Mouse (Mus musculus): ENCODE results near the gene Iqschfp. TPM values are rescaled to one million over a fixed set of nuclear protein-coding genes. Genes with fewer than 3 reads are reported as not detected.
A peak's percentile ranks its signal among the peaks of the same experiment; 100 is the strongest.

Iqschfp gene
- polyA plus RNA-seq, 1 experiment from 2014 or later, result 2.3 TPM

DNA sequence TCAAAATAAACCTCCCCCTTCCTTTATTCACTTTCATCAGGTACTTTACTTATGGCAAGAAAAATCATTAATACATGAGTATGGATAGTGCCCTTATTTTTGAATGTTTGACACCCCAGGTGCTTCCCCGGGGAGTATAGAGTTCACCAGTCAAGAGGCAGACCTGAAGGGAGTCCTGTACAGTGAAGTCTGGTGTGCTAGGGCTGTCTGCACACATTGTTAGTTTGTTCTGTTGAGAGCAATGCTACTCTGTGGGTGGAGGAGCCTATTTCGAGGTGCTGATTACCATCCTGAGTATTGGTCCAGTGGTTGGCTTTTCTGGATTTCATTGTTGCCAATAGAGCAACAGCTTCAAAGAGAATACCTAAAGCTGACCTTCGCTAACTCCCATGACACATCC, 26.1 kb downstream of the Iqschfp start:
- ATAC-seq, result no peak
- H3K27ac ChIP-seq, result no peak overlapping the region
- H3K4me1 ChIP-seq, result peaks cover 5% of the 10 kb centered on the region; the same call in 1 of the 2 replicates
- no peaks in the 10 kb centered on the region for H3K27me3 ChIP-seq
- H3K4me3 ChIP-seq, result no peak overlapping the region
- WGBS, result 83% methylated on average over 3 of the region's 3 CpGs
- H3K4me2 ChIP-seq, result no peak overlapping the region
- no peak overlapping the region for H3K9ac ChIP-seq
- no peaks in the 10 kb centered on the region for H3K9me3 ChIP-seq (replicated peaks)
- H3K36me3 ChIP-seq (ENCODE audit: poor library complexity, severe bottlenecking), result no peaks in the 10 kb centered on the region

- peak; percentile 27; the same call in 1 of the 2 replicates for ATAC-seq
- no peaks in the 10 kb centered on the region for H3K9me3 ChIP-seq (replicated peaks)
- H3K4me1 ChIP-seq, result peaks cover 5% of the 10 kb centered on the region; the same call in 1 of the 2 replicates
- H3K4me2 ChIP-seq, result no peak overlapping the region
- WGBS, result 32% methylated on average over 8 of the region's 8 CpGs
- no peak overlapping the region for H3K27ac ChIP-seq
- no peak overlapping the region for H3K4me3 ChIP-seq
- H3K36me3 ChIP-seq (ENCODE audit: poor library complexity, severe bottlenecking), result no peaks in the 10 kb centered on the region
- no peak overlapping the region for H3K9ac ChIP-seq
- H3K27me3 ChIP-seq, result no peaks in the 10 kb centered on the region
Measured at GRCm38 (mm10) chr3:67918634-67919259, 26.7 kb downstream of the Iqschfp start.

- Histone ChIP-seq H3K27ac (no peak overlapping the region), H3K4me2 (no peak overlapping the region), H3K27me3 (no peaks in the 10 kb centered on the region), H3K36me3 (ENCODE audit: poor library complexity, severe bottlenecking) (no peaks in the 10 kb centered on the region), H3K9me3 (replicated peaks) (no peaks in the 10 kb centered on the region), H3K9ac (no peak overlapping the region), H3K4me3 (no peak overlapping the region), H3K4me1 (peaks cover 5% of the 10 kb centered on the region; the same call in 1 of the 2 replicates)
- WGBS, result 89% methylated on average over 4 of the region's 4 CpGs
- no peak for ATAC-seq
Measured at GRCm38 (mm10) chr3:67923095-67923494, 31.1 kb downstream of the Iqschfp start.

DNA sequence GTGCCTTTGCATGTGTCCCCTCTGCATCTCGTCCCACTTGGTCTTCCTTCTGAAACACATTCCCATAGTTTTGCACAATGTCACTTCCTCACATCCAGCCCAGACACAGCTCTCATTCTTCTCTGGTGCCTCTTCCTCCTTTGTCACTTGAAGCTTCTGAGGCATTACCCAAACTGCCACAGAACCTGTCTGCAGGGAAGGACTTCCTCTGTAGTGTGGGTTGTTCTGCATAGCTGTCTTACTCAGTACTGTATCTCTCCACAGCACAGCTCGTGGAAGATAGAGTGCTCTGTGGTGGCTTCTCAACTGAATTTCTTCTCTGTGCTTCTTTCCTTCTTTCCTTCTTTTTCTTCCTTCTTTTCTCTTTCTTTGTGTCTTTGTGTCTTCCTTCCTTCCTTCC, 33.4 kb downstream of the Iqschfp start:
- Histone ChIP-seq H3K4me3 (no peak overlapping the region), H3K9ac (no peak overlapping the region), H3K9me3 (replicated peaks) (no peaks in the 10 kb centered on the region), H3K36me3 (ENCODE audit: poor library complexity, severe bottlenecking) (no peaks in the 10 kb centered on the region), H3K4me1 (peaks cover under 1% of the 10 kb centered on the region; the same call in 1 of the 2 replicates), H3K27me3 (no peaks in the 10 kb centered on the region), H3K27ac (no peak overlapping the region), H3K4me2 (no peak overlapping the region)
- ATAC-seq, result no peak
- 86% methylated on average over 2 of the region's 2 CpGs for WGBS

DNA sequence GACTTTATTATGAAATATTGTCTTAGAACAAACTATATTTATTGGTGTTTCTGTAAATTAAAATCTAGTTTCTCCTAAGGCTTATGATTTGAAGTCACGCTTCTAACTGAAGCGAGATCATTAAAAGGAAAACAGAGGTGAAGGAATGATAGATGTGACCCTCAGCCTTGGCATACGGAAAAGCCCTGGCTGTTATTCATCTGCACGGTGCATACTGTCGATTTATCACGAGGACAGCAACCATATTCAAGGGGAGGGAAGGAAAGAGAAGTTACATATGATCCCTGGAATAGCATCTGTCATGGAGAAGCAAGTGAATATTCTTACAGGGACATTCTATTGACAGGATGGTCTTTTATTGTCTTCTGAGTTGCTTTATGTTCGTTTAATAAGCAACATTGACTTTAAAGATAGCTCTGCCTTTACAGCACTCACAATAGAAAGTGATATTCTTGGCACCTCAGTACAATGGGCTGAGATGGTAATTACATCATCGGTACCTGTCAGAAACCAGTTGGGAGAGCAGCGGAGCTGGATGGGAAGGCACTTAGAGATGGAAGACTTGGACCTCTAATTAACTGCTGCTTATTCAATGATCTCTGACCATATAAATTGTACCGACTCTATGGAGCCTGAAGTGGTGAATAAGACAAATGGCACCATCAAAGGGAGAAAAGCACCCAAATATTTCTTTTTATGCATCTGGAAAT, 38.5 kb downstream of the Iqschfp start:
- Histone ChIP-seq H3K4me1 (peaks cover 4% of the 10 kb centered on the region; the same call in 1 of the 2 replicates), H3K36me3 (ENCODE audit: poor library complexity, severe bottlenecking) (no peaks in the 10 kb centered on the region), H3K27me3 (no peaks in the 10 kb centered on the region), H3K9ac (no peak overlapping the region), H3K27ac (no peak overlapping the region), H3K4me2 (no peak overlapping the region), H3K9me3 (replicated peaks) (no peaks in the 10 kb centered on the region), H3K4me3 (no peak overlapping the region)
- 75% methylated on average over 10 of the region's 10 CpGs for WGBS
- no peak for ATAC-seq

GRCm38 (mm10) chr3:67931181-67931580, 39.1 kb downstream of the Iqschfp start:
- no peaks in the 10 kb centered on the region for H3K9me3 ChIP-seq (replicated peaks)
- no peaks in the 10 kb centered on the region for H3K36me3 ChIP-seq (ENCODE audit: poor library complexity, severe bottlenecking)
- H3K27ac ChIP-seq, result no peak overlapping the region
- ATAC-seq, result no peak
- H3K4me3 ChIP-seq, result no peak overlapping the region
- no peaks in the 10 kb centered on the region for H3K27me3 ChIP-seq
- 67% methylated on average over 8 of the region's 8 CpGs for WGBS
- H3K4me2 ChIP-seq, result no peak overlapping the region
- peaks cover 4% of the 10 kb centered on the region; the same call in 1 of the 2 replicates for H3K4me1 ChIP-seq
- H3K9ac ChIP-seq, result no peak overlapping the region

DNA sequence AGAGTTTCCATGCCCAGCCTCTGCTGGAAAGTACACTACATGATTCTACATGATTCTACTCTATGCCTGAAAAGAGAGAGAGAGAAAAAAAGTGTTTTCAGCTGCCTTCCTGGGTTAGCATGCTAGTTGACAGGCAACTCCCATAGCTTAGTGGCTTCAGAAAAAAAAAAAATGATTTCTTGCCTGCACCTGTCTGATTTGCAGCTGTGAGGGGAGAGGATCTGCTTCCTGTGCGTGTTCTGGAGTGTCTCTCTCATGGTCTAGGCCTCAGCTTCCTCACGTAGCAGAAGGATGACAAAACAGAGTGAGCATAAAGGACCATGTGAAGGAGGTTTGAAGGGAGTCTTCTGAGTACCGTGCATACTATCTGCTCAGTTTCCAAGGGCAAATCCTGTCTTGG, 39.9 kb downstream of the Iqschfp start:
- H3K9me3 ChIP-seq (replicated peaks), result no peaks in the 10 kb centered on the region
- H3K27ac ChIP-seq, result no peak overlapping the region
- H3K4me2 ChIP-seq, result no peak overlapping the region
- no peaks in the 10 kb centered on the region for H3K27me3 ChIP-seq
- H3K36me3 ChIP-seq (ENCODE audit: poor library complexity, severe bottlenecking), result no peaks in the 10 kb centered on the region
- no peak overlapping the region for H3K4me3 ChIP-seq
- H3K9ac ChIP-seq, result no peak overlapping the region
- H3K4me1 ChIP-seq, result peaks cover 4% of the 10 kb centered on the region; the same call in 1 of the 2 replicates
- WGBS, result 81% methylated on average over 3 of the region's 3 CpGs
- no peak for ATAC-seq

DNA sequence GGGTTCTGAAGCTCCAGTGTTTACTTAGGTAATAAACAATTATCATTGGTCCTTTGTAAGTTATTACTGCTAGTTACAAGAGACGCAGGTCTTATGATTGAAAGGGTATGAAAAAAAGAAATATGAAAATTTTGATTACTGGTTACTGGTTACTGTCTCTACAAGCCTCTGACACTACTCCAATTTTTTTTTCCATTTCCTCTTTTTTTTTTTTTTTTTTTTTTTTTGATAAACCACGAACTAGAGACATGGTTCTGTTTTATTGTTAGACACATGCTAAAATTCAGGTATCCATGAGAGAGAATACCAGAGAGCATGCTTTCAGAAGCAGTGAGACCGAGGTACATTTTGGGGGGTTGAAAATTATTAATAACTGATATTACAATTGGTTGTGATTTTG, 43.8 kb downstream of the Iqschfp start:
- no peaks in the 10 kb centered on the region for H3K9me3 ChIP-seq (replicated peaks)
- H3K4me3 ChIP-seq, result no peak overlapping the region
- no peak overlapping the region for H3K27ac ChIP-seq
- no peak overlapping the region for H3K9ac ChIP-seq
- H3K4me1 ChIP-seq, result no peaks in the 10 kb centered on the region
- no peak overlapping the region for H3K4me2 ChIP-seq
- H3K27me3 ChIP-seq, result no peaks in the 10 kb centered on the region
- no peaks in the 10 kb centered on the region for H3K36me3 ChIP-seq (ENCODE audit: poor library complexity, severe bottlenecking)
- WGBS, result 85% methylated on average over 3 of the region's 3 CpGs
- no peak for ATAC-seq

- Histone ChIP-seq H3K9me3 (replicated peaks) (no peaks in the 10 kb centered on the region), H3K27me3 (no peaks in the 10 kb centered on the region), H3K9ac (no peak overlapping the region), H3K4me3 (no peak overlapping the region), H3K27ac (no peak overlapping the region), H3K4me1 (peaks cover under 1% of the 10 kb centered on the region; the same call in 1 of the 2 replicates), H3K36me3 (ENCODE audit: poor library complexity, severe bottlenecking) (no peaks in the 10 kb centered on the region), H3K4me2 (no peak overlapping the region)
- no peak for ATAC-seq
- 93% methylated on average over 2 of the region's 2 CpGs for WGBS
Measured at GRCm38 (mm10) chr3:67947000-67947399, 55.0 kb downstream of the Iqschfp start.

- Histone ChIP-seq H3K27ac (no peak overlapping the region), H3K9me3 (replicated peaks) (no peaks in the 10 kb centered on the region), H3K9ac (no peak overlapping the region), H3K4me2 (no peak overlapping the region), H3K4me1 (peaks cover 27% of the 10 kb centered on the region), H3K36me3 (ENCODE audit: poor library complexity, severe bottlenecking) (no peaks in the 10 kb centered on the region), H3K27me3 (no peaks in the 10 kb centered on the region), H3K4me3 (no peak overlapping the region)
- 39% methylated on average over 5 of the region's 5 CpGs for WGBS
- ATAC-seq, result peak; percentile 75; the same call in 1 of the 2 replicates
Measured at GRCm38 (mm10) chr3:67952517-67952940, 60.5 kb downstream of the Iqschfp start.

DNA sequence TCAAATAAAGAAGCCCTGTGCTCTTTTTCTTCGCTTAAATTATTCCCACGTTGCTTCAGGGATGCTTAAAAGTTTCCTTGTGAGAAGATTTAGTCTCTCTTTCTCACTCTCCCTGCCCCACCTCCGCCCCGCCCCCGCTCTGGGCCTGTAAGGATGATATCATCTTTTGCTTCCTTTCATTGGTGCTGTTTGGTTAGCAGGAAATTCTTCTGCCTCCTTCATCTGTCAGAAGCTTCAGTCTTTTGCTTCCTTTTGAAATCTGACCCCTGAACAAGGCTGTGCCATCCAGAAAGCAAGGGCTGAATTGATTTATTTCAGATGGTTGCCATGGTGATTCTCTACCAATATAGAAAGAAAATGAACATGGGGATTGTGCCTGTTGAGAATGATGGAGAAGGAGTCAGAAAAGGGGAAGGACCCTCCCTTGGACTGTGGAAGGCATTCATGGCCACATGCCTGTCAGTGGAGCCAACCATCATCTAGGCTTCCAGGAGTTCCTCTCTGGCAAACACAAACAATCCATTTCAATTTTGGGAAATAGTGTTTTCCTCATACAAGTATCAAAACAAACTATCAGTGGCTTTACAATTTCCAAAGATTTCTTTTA, 62.5 kb downstream of the Iqschfp start:
- Histone ChIP-seq H3K4me3 (no peak overlapping the region), H3K9ac (no peak overlapping the region), H3K27ac (no peak overlapping the region), H3K4me2 (no peak overlapping the region), H3K4me1 (peaks cover 32% of the 10 kb centered on the region), H3K36me3 (ENCODE audit: poor library complexity, severe bottlenecking) (no peaks in the 10 kb centered on the region), H3K27me3 (0 out of 2 replicates have a peak, but pooled peaks cover 4% of the 10 kb centered on the region), H3K9me3 (replicated peaks) (no peaks in the 10 kb centered on the region)
- 17% methylated on average over 5 of the region's 5 CpGs for WGBS
- ATAC-seq, result peak; percentile 48; the same call in 1 of the 2 replicates

DNA sequence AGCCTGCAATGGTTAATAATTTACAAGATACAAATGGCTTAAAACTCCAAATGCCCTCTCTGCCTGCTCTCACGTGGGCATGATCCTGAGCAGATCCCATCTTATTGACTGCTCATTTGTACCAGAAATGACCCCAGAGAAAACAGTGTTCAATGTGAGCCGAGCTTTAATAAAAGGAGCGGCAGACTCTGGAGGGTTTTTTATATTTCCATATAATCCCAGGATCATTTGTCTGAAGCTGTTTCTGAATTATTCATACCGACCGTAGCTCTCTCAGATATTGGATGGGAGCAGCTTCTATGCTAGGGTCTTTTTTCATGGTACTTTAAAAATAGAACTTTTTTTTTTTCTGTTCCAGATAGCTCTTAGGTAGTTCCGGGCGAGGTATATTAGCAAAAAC, 67.6 kb downstream of the Iqschfp start:
- Histone ChIP-seq H3K27me3 (0 out of 2 replicates have a peak, but pooled peaks cover 4% of the 10 kb centered on the region), H3K9ac (no peak overlapping the region), H3K27ac (peak overlapping the region; percentile 1; the same call in 1 of the 2 replicates), H3K4me3 (no peak overlapping the region), H3K36me3 (ENCODE audit: poor library complexity, severe bottlenecking) (no peaks in the 10 kb centered on the region), H3K9me3 (replicated peaks) (no peaks in the 10 kb centered on the region), H3K4me1 (peaks cover 16% of the 10 kb centered on the region), H3K4me2 (no peak overlapping the region)
- no peak for ATAC-seq
- 14% methylated on average over 7 of the region's 7 CpGs for WGBS

Data from forebrain, embryonic 13.5 days (tissue).